Mouse (Mus musculus) limb, embryonic 12.5 days (tissue): ENCODE data around the gene Ttll7. TPM values are rescaled to one million over a fixed set of nuclear protein-coding genes. Genes with fewer than 3 reads are reported as not detected.

Source experiments
- polyA plus RNA-seq: library from polyadenylated mRNA; unstranded; fragments of >200 nt; fragmentation: Nextera tagmentation; extraction: Ambion mirVana; gene quantifications from 2 replicates; pipeline ENCODE4 v1.2.1, GENCODE M21; 2016

The Ttll7 gene
- polyA plus RNA-seq, 1 experiment from 2014 or later: 2.3 TPM

Other genes with a start within 250 kb of the Ttll7 start
- gene Dnase2b, start 236.8 kb upstream of the Ttll7 start, polyA plus RNA-seq: not detected in 2 replicates
- gene 4930503B20Rik, start 201.1 kb upstream of the Ttll7 start, polyA plus RNA-seq: not detected in 2 replicates
- gene Samd13, start 166.8 kb upstream of the Ttll7 start, polyA plus RNA-seq: 1.4 and 1.8 TPM in 2 replicates
- 87.3 and 87.7 TPM in 2 replicates for gene Prkacb, start 39.4 kb upstream of the Ttll7 start, polyA plus RNA-seq